Mouse (Mus musculus) hindbrain, embryonic 11.5 days (tissue): Measurements from ENCODE around the gene Spata31d1a. TPM values are rescaled to one million over a fixed set of nuclear protein-coding genes. Genes with fewer than 3 reads are reported as not detected.

Experiments
- ATAC-seq: fragments of 200-750 bp; cut with Nextera tagmentation; 2 replicates; pipeline ENCODE4 v1.8.0; 2017; ENCODE audit warnings: mild to moderate bottlenecking, moderate TSS enrichment, moderate library complexity; ENCODE audit not compliant: low FRiP score
- DNase-seq: peaks from one replicate; pipeline ENCODE4 v3.0.0-alpha.2; 2015; ENCODE audit warnings: low spot score
- H3K27ac ChIP-seq: fragments of 300-500 bp; sonication (generic); 2 replicates; pipeline ENCODE4 v1.5.1; 2014; ENCODE audit warnings: mild to moderate bottlenecking, low read depth, low read length
- H3K27me3 ChIP-seq: fragments of 300-500 bp; sonication (generic); 2 replicates; pipeline ENCODE4 v1.6.1; 2014; ENCODE audit warnings: mild to moderate bottlenecking, low read length, moderate library complexity, mixed read lengths; ENCODE audit not compliant: control insufficient read depth, insufficient read depth
- H3K36me3 ChIP-seq: fragments of 300-500 bp; sonication (generic); 2 replicates; pipeline ENCODE4 v1.6.1; 2014; ENCODE audit warnings: mild to moderate bottlenecking, low read length, moderate library complexity, mixed read lengths; ENCODE audit not compliant: control insufficient read depth, insufficient read depth
- H3K4me1 ChIP-seq: fragments of 300-500 bp; sonication (generic); replicated peaks from 2 replicates; pipeline ENCODE4 v1.6.1; 2014; ENCODE audit warnings: low read length, mixed read lengths; ENCODE audit not compliant: control insufficient read depth, insufficient read depth
- H3K4me2 ChIP-seq: fragments of 300-500 bp; sonication (generic); replicated peaks from 2 replicates; pipeline ENCODE4 v1.6.1; 2014; ENCODE audit warnings: mild to moderate bottlenecking, low read depth, low read length
- H3K4me3 ChIP-seq: fragments of 300-500 bp; sonication (generic); 2 replicates; pipeline ENCODE4 v1.5.1; 2014; ENCODE audit warnings: low read depth, low read length
- H3K9ac ChIP-seq: fragments of 300-500 bp; sonication (generic); 2 replicates; pipeline ENCODE4 v1.6.1; 2014; ENCODE audit warnings: low read depth, low read length
- H3K9me3 ChIP-seq: fragments of 300-500 bp; sonication (generic); 2 replicates; pipeline ENCODE4 v1.6.1; 2016; ENCODE audit warnings: low read length; ENCODE audit not compliant: control insufficient read depth
- WGBS: fragments of 180-500 bp; shearing (Covaris S2); extraction: QIAGEN DNeasy Blood & Tissue Kit; methylation state at CpG from one replicate; pipeline ENCODE4 v1.1.7; 2014; 5-methylcytosine and 5-hydroxymethylcytosine counted together
- polyA plus RNA-seq: library from polyadenylated mRNA; unstranded; fragments of >200 nt; fragmentation: Nextera tagmentation; extraction: Ambion mirVana; gene quantifications from 2 replicates; pipeline ENCODE4 v1.2.1, GENCODE M21; 2014

Gene Spata31d1a
- polyA plus RNA-seq, 1 experiment from 2014 or later: 0.03 TPM

GRCm38 (mm10) chr13:59691478-59691877, 18.7 kb downstream of the Spata31d1a start:
- 23% methylated on average over 10 of the region's 10 CpGs for WGBS
- H3K4me3 ChIP-seq: no peak overlapping the region
- ATAC-seq (no peak), DNase-seq (peak; percentile 74)
- H3K4me1 ChIP-seq: peaks cover 2% of the 10 kb centered on the region; the same call in 1 of the 2 replicates
- H3K36me3 ChIP-seq: no peaks in the 10 kb centered on the region
- H3K9me3 ChIP-seq: no peaks in the 10 kb centered on the region
- no peak overlapping the region for H3K4me2 ChIP-seq
- no peaks in the 10 kb centered on the region; the same call in 1 of the 2 replicates for H3K27me3 ChIP-seq
- H3K9ac ChIP-seq: no peak overlapping the region
- no peak overlapping the region for H3K27ac ChIP-seq

GRCm38 (mm10) chr13:59690576-59690975, 19.6 kb downstream of the Spata31d1a start:
- H3K27ac ChIP-seq: no peak overlapping the region
- no peaks in the 10 kb centered on the region; the same call in 1 of the 2 replicates for H3K27me3 ChIP-seq
- 84% methylated on average over 7 of the region's 7 CpGs for WGBS

GRCm38 (mm10) chr13:59689843-59690242, 20.3 kb downstream of the Spata31d1a start:
- Histone ChIP-seq H3K4me3 (no peak overlapping the region), H3K9ac (no peak overlapping the region), H3K4me2 (no peak overlapping the region), H3K36me3 (no peaks in the 10 kb centered on the region), H3K4me1 (peaks cover 2% of the 10 kb centered on the region; the same call in 1 of the 2 replicates), H3K9me3 (no peaks in the 10 kb centered on the region), H3K27me3 (no peaks in the 10 kb centered on the region; the same call in 1 of the 2 replicates), H3K27ac (no peak overlapping the region)
- DNase-seq: no peak
- ATAC-seq: no peak
- 96% methylated on average over 3 of the region's 3 CpGs for WGBS

More at GRCm38 (mm10) chr13:59690576-59690975, 19.6 kb downstream of the Spata31d1a start:
- no peak overlapping the region for H3K9ac ChIP-seq
- H3K9me3 ChIP-seq: no peaks in the 10 kb centered on the region
- DNase-seq (no peak), ATAC-seq (no peak)
- no peak overlapping the region for H3K4me2 ChIP-seq
- H3K4me1 ChIP-seq: peaks cover 2% of the 10 kb centered on the region; the same call in 1 of the 2 replicates
- H3K4me3 ChIP-seq: no peak overlapping the region
- no peaks in the 10 kb centered on the region for H3K36me3 ChIP-seq

GRCm38 (mm10) chr13:59689313-59689712, 20.8 kb downstream of the Spata31d1a start:
- no peak overlapping the region for H3K4me3 ChIP-seq
- ATAC-seq: no peak
- H3K9ac ChIP-seq: no peak overlapping the region
- H3K9me3 ChIP-seq: no peaks in the 10 kb centered on the region
- H3K27me3 ChIP-seq: no peaks in the 10 kb centered on the region; the same call in 1 of the 2 replicates
- H3K4me1 ChIP-seq: peaks cover 2% of the 10 kb centered on the region; the same call in 1 of the 2 replicates
- H3K27ac ChIP-seq: no peak overlapping the region
- 89% methylated on average over 9 of the region's 9 CpGs for WGBS
- no peak for DNase-seq
- no peaks in the 10 kb centered on the region for H3K36me3 ChIP-seq
- no peak overlapping the region for H3K4me2 ChIP-seq

- Histone ChIP-seq H3K4me1 (peaks cover 2% of the 10 kb centered on the region; the same call in 1 of the 2 replicates), H3K27me3 (no peaks in the 10 kb centered on the region; the same call in 1 of the 2 replicates), H3K27ac (no peak overlapping the region), H3K36me3 (no peaks in the 10 kb centered on the region), H3K9me3 (no peaks in the 10 kb centered on the region), H3K4me3 (no peak overlapping the region), H3K9ac (no peak overlapping the region), H3K4me2 (no peak overlapping the region)
- 63% methylated on average over 13 of the region's 13 CpGs for WGBS
- ATAC-seq (no peak), DNase-seq (no peak)
Observed at GRCm38 (mm10) chr13:59688338-59688770, 21.8 kb downstream of the Spata31d1a start.

GRCm38 (mm10) chr13:59685236-59685635, 24.9 kb downstream of the Spata31d1a start:
- H3K27ac ChIP-seq: no peak overlapping the region
- 78% methylated on average over 3 of the region's 3 CpGs for WGBS
- no peaks in the 10 kb centered on the region for H3K4me1 ChIP-seq
- no peaks in the 10 kb centered on the region for H3K27me3 ChIP-seq
- no peak for DNase-seq
- H3K4me3 ChIP-seq: no peak overlapping the region
- H3K9me3 ChIP-seq: no peaks in the 10 kb centered on the region
- ATAC-seq: no peak
- H3K9ac ChIP-seq: no peak overlapping the region
- no peak overlapping the region for H3K4me2 ChIP-seq
- H3K36me3 ChIP-seq: no peaks in the 10 kb centered on the region

GRCm38 (mm10) chr13:59682629-59683028, 27.5 kb downstream of the Spata31d1a start:
- 36% methylated on average over 7 of the region's 7 CpGs for WGBS
- ATAC-seq (no peak), DNase-seq (peak; percentile 25)
- Histone ChIP-seq H3K4me1 (no peaks in the 10 kb centered on the region), H3K9ac (no peak overlapping the region), H3K27ac (no peak overlapping the region), H3K27me3 (no peaks in the 10 kb centered on the region), H3K36me3 (no peaks in the 10 kb centered on the region), H3K4me2 (no peak overlapping the region), H3K9me3 (no peaks in the 10 kb centered on the region), H3K4me3 (no peak overlapping the region)

GRCm38 (mm10) chr13:59679908-59680307, 30.2 kb downstream of the Spata31d1a start:
- Histone ChIP-seq H3K4me1 (no peaks in the 10 kb centered on the region), H3K36me3 (no peaks in the 10 kb centered on the region), H3K27ac (no peak overlapping the region), H3K9me3 (no peaks in the 10 kb centered on the region), H3K4me3 (no peak overlapping the region), H3K4me2 (no peak overlapping the region), H3K27me3 (no peaks in the 10 kb centered on the region), H3K9ac (no peak overlapping the region)
- DNase-seq: no peak
- WGBS: 76% methylated on average over 4 of the region's 4 CpGs
- no peak for ATAC-seq

GRCm38 (mm10) chr13:59679306-59679705, 30.8 kb downstream of the Spata31d1a start:
- H3K4me2 ChIP-seq: no peak overlapping the region
- H3K4me3 ChIP-seq: no peak overlapping the region
- no peaks in the 10 kb centered on the region for H3K4me1 ChIP-seq
- H3K36me3 ChIP-seq: no peaks in the 10 kb centered on the region
- no peak for DNase-seq
- H3K27me3 ChIP-seq: no peaks in the 10 kb centered on the region
- ATAC-seq: no peak
- whole genome bisulfite sequencing: 58% methylated on average over 4 of the region's 4 CpGs
- no peak overlapping the region for H3K9ac ChIP-seq
- no peaks in the 10 kb centered on the region for H3K9me3 ChIP-seq
- no peak overlapping the region for H3K27ac ChIP-seq
